In the genomic region with DNA sequence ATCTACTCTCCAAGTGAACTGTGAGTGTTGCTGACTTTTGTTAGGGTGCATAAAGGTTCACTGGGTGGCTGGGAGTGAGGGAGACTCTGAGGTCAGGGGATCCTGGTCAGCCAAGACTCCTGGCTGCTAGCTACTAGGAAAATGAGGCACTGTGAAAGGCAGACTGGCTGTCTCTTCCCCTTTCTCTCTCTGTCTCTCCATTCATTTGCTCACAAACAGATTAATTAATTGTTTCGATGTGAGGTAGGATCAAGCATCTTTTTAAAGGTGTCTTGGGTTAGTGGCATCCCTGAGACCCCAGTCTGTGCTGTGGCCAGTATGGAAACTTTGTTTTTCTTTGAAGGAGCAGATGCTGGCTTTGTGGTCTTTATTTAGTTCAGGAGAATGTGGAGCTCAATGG, we compare ENCODE assay signal across 8 mouse cellular contexts. TPM values are rescaled to one million over a fixed set of nuclear protein-coding genes. Genes with fewer than 3 reads are reported as not detected.
DNase-seq lines count a peak whose midpoint lies in the region; ATAC-seq lines count a peak whose summit lies in the region.

No protein-coding gene starts in this region.

- ATAC-seq in heart, embryonic 12.5 days (ENCODE audit: insufficient number of reproducible peaks, low FRiP score): no peak
- ATAC-seq in midbrain, embryonic 11.5 days (ENCODE audit: low FRiP score): no peak

- H3K4me2 ChIP-seq in heart, embryonic 12.5 days: peak overlapping the region; percentile 66
- peak overlapping the region; percentile 68 for H3K4me2 ChIP-seq in midbrain, embryonic 11.5 days

- H3K9me3 ChIP-seq in heart, embryonic 12.5 days (replicated peaks): no peaks in the 10 kb centered on the region
- no peaks in the 10 kb centered on the region for H3K9me3 ChIP-seq in hindbrain, embryonic 10.5 days
- no peaks in the 10 kb centered on the region for H3K9me3 ChIP-seq in midbrain, embryonic 11.5 days (ENCODE audit: control insufficient read depth, low read length)

- peaks cover 22% of the 10 kb centered on the region for H3K27me3 ChIP-seq in heart, embryonic 12.5 days (replicated peaks)
- H3K27me3 ChIP-seq in hindbrain, embryonic 10.5 days (ENCODE audit: insufficient read depth, poor library complexity, severe bottlenecking): peaks cover 26% of the 10 kb centered on the region
- no peaks in the 10 kb centered on the region for H3K27me3 ChIP-seq in midbrain, embryonic 11.5 days (ENCODE audit: control insufficient read depth, insufficient read depth, low read length)

- no peak for DNase-seq in heart, adult 11 months
- DNase-seq in Muller cell, postnatal 12 days (ENCODE audit: inconsistent ontology term): peak; percentile 36
- DNase-seq in hindbrain, embryonic 10.5 days (ENCODE audit: low spot score): no peak
- DNase-seq in midbrain, embryonic 11.5 days (ENCODE audit: low spot score, missing footprints): peak; percentile 91
- DNase-seq in urinary bladder, postnatal 14 days (ENCODE audit: low spot score): no peak
- DNase-seq in cerebellum, postnatal 14 days: no peak
- no peak for DNase-seq in urinary bladder, postnatal 10 days (ENCODE audit: low spot score)

- H3K36me3 ChIP-seq in heart, embryonic 12.5 days: peaks cover 4% of the 10 kb centered on the region
- H3K36me3 ChIP-seq in hindbrain, embryonic 10.5 days: peaks cover 9% of the 10 kb centered on the region
- no peaks in the 10 kb centered on the region for H3K36me3 ChIP-seq in midbrain, embryonic 11.5 days (ENCODE audit: control insufficient read depth, insufficient read depth, low read length)

- WGBS in heart, embryonic 12.5 days: 48% methylated on average over 1 of the region's 1 CpGs
- 22% methylated on average over 1 of the region's 1 CpGs for WGBS in hindbrain, embryonic 10.5 days
- WGBS in midbrain, embryonic 11.5 days: 19% methylated on average over 1 of the region's 1 CpGs

- H3K9ac ChIP-seq in heart, embryonic 12.5 days: peak overlapping the region; percentile 85
- H3K9ac ChIP-seq in midbrain, embryonic 11.5 days (ENCODE audit: low read length): peak overlapping the region; percentile 86

- H3K27ac ChIP-seq in heart, embryonic 12.5 days (ENCODE audit: poor library complexity, severe bottlenecking): peak overlapping the region; percentile 82
- peak overlapping the region; percentile 86 for H3K27ac ChIP-seq in hindbrain, embryonic 10.5 days
- peak overlapping the region; percentile 90 for H3K27ac ChIP-seq in midbrain, embryonic 11.5 days (ENCODE audit: low read depth, low read length)

- peak overlapping the region; percentile 60 for H3K4me3 ChIP-seq in heart, embryonic 12.5 days
- H3K4me3 ChIP-seq in hindbrain, embryonic 10.5 days: peak overlapping the region; percentile 61
- H3K4me3 ChIP-seq in midbrain, embryonic 11.5 days (ENCODE audit: low read depth, low read length): peak overlapping the region; percentile 67

- peaks cover 45% of the 10 kb centered on the region for H3K4me1 ChIP-seq in heart, embryonic 12.5 days (replicated peaks)
- peaks cover 84% of the 10 kb centered on the region for H3K4me1 ChIP-seq in hindbrain, embryonic 10.5 days (replicated peaks)
- peaks cover 55% of the 10 kb centered on the region for H3K4me1 ChIP-seq in midbrain, embryonic 11.5 days (ENCODE audit: control insufficient read depth, insufficient read depth, low read length)

RNA-seq across cellular contexts. Expression of a gene that starts 1.0 kb away (rescaled TPM):
- polyA plus RNA-seq in heart, embryonic 12.5 days (2016; fragmentation: Nextera tagmentation; extraction: Ambion mirVana): 49.4 and 52.2 TPM in 2 replicates
- polyA plus RNA-seq in hindbrain, embryonic 10.5 days (2016; fragmentation: Nextera tagmentation; extraction: Ambion mirVana): 19.2 and 22.3 TPM in 2 replicates
- polyA plus RNA-seq in midbrain, embryonic 11.5 days (2014; fragmentation: Nextera tagmentation; extraction: Ambion mirVana): 28.4 and 29.4 TPM in 2 replicates

RNA-seq across cellular contexts. Expression of a gene that starts 51.6 kb away (rescaled TPM):
- polyA plus RNA-seq in heart, embryonic 12.5 days (2016; fragmentation: Nextera tagmentation; extraction: Ambion mirVana): not detected in 2 replicates
- 0.25 and 1.4 TPM in 2 replicates for polyA plus RNA-seq in hindbrain, embryonic 10.5 days (2016; fragmentation: Nextera tagmentation; extraction: Ambion mirVana)
- 0.18 TPM in 1 of 2 replicates, not detected in the other for polyA plus RNA-seq in midbrain, embryonic 11.5 days (2014; fragmentation: Nextera tagmentation; extraction: Ambion mirVana)

Comparison
In these comparisons a context has a peak if more than half of its experiments do, and no peak if none do; other contexts are left out.
1. DNase-seq: peak in Muller cell, postnatal 12 days (single experiment) and midbrain, embryonic 11.5 days (single experiment); none in heart, adult 11 months (single experiment), hindbrain, embryonic 10.5 days (single experiment), urinary bladder, postnatal 14 days (single experiment), cerebellum, postnatal 14 days (0 of 2) and urinary bladder, postnatal 10 days (single experiment).
2. Peak in every context shown above with its lines, with median percentiles within 50 percentile points of each other: H3K27ac ChIP-seq and H3K4me3 ChIP-seq.